Mouse (Mus musculus) limb, embryonic 14.5 days (tissue): ENCODE data around the gene Coro1c. TPM values are rescaled to one million over a fixed set of nuclear protein-coding genes. Genes with fewer than 3 reads are reported as not detected.

Experiments used
- ATAC-seq: fragments of 200-750 bp; cut with Nextera tagmentation; 2 replicates; pipeline ENCODE4 v1.8.0; 2017; ENCODE audit warnings: low read depth, moderate number of reproducible peaks, moderate TSS enrichment; ENCODE audit not compliant: low FRiP score
- DNase-seq: peaks from one replicate; pipeline ENCODE4 v3.0.0-alpha.2; 2015; ENCODE audit warnings: low spot score
- H3K27ac ChIP-seq: fragments of 300-500 bp; sonication (generic); replicated peaks from 2 replicates; pipeline ENCODE4 v1.5.1; 2014; ENCODE audit warnings: low read depth, mild to moderate bottlenecking, low read length, moderate library complexity, mixed read lengths
- H3K27me3 ChIP-seq: fragments of 300-500 bp; sonication (generic); 2 replicates; pipeline ENCODE4 v1.6.1; 2014; ENCODE audit warnings: low read length, mixed read lengths; ENCODE audit not compliant: control insufficient read depth, insufficient read depth
- H3K36me3 ChIP-seq: fragments of 300-500 bp; sonication (generic); 2 replicates; pipeline ENCODE4 v1.6.1; 2014; ENCODE audit warnings: mild to moderate bottlenecking, low read length, moderate library complexity, mixed read lengths; ENCODE audit not compliant: control insufficient read depth, insufficient read depth
- H3K4me1 ChIP-seq: fragments of 300-500 bp; sonication (generic); 2 replicates; pipeline ENCODE4 v1.6.1; 2014; ENCODE audit warnings: antibody characterized with exemption, low read length, mixed read lengths; ENCODE audit not compliant: control insufficient read depth, insufficient read depth
- H3K4me2 ChIP-seq: fragments of 300-500 bp; sonication (generic); replicated peaks from 2 replicates; pipeline ENCODE4 v1.6.1; 2014; ENCODE audit warnings: low read depth, mild to moderate bottlenecking, low read length, moderate library complexity; ENCODE audit not compliant: severe bottlenecking
- H3K4me3 ChIP-seq: fragments of 300-500 bp; sonication (generic); replicated peaks from 2 replicates; pipeline ENCODE4 v1.5.1; 2014; ENCODE audit warnings: low read length
- H3K9ac ChIP-seq: fragments of 300-500 bp; sonication (generic); 2 replicates; pipeline ENCODE4 v1.6.1; 2014; ENCODE audit warnings: mild to moderate bottlenecking, low read depth, low read length, moderate library complexity; ENCODE audit not compliant: severe bottlenecking
- H3K9me3 ChIP-seq: fragments of 300-500 bp; sonication (generic); 2 replicates; pipeline ENCODE4 v1.6.1; 2016; ENCODE audit warnings: low read length; ENCODE audit not compliant: control insufficient read depth
- POLR2A ChIP-seq: fragments of 200-500 bp; IDR thresholded peaks from 2 replicates; pipeline ENCODE4 v1.8.0; 2012; ENCODE audit warnings: inconsistent platforms, mild to moderate bottlenecking, moderate library complexity, borderline replicate concordance; ENCODE audit not compliant: insufficient read depth, insufficient read length; ENCODE audit errors: extremely low read depth
- WGBS: fragments of 180-500 bp; shearing (Covaris S2); extraction: QIAGEN DNeasy Blood & Tissue Kit; methylation state at CpG from one replicate; pipeline ENCODE4 v1.1.7; 2014; 5-methylcytosine and 5-hydroxymethylcytosine counted together
- polyA plus RNA-seq, 2 experiments: library from polyadenylated mRNA; depleted of rRNA in 1 of 2; stranded (reverse) in 1 of 2; unstranded in 1 of 2; fragments of >200 nt; fragmentation: Nextera tagmentation in 1 of 2; extraction: Ambion mirVana in 1 of 2; gene quantifications; 2 replicates each; pipeline versions ENCODE4 v1.2.1 to v1.2.3; 2012 to 2014

Gene Coro1c
- polyA plus RNA-seq, 2 experiments, result 68.9 to 92.4 TPM

- no peak overlapping the region for H3K4me3 ChIP-seq
- no peaks in the 10 kb centered on the region for H3K4me1 ChIP-seq
- DNase-seq (no peak), ATAC-seq (no peak)
- no peak overlapping the region for H3K4me2 ChIP-seq
- H3K27me3 ChIP-seq, result no peaks in the 10 kb centered on the region
- no peak for TF ChIP-seq POLR2A
- H3K36me3 ChIP-seq, result no peaks in the 10 kb centered on the region
- no peaks in the 10 kb centered on the region for H3K9me3 ChIP-seq
- 56% methylated on average over 10 of the region's 10 CpGs for WGBS
- no peak overlapping the region for H3K9ac ChIP-seq
- no peak overlapping the region for H3K27ac ChIP-seq
Observed at GRCm38 (mm10) chr5:113830292-113830643, 78.3 kb downstream of the Coro1c start.

- Histone ChIP-seq H3K4me3 (no peak overlapping the region), H3K4me1 (no peaks in the 10 kb centered on the region), H3K27ac (no peak overlapping the region), H3K27me3 (no peaks in the 10 kb centered on the region), H3K36me3 (no peaks in the 10 kb centered on the region), H3K9ac (no peak overlapping the region), H3K4me2 (no peak overlapping the region), H3K9me3 (no peaks in the 10 kb centered on the region)
- no peak for TF ChIP-seq POLR2A
- ATAC-seq, result no peak
- DNase-seq, result no peak
- 79% methylated on average over 7 of the region's 7 CpGs for WGBS
Observed at GRCm38 (mm10) chr5:113829566-113830291, 78.8 kb downstream of the Coro1c start.

- H3K9ac ChIP-seq, result no peak overlapping the region
- H3K4me2 ChIP-seq, result no peak overlapping the region
- no peaks in the 10 kb centered on the region for H3K9me3 ChIP-seq
- H3K27ac ChIP-seq, result no peak overlapping the region
- no peak overlapping the region for H3K4me3 ChIP-seq
- no peak for DNase-seq
- no peak for ATAC-seq
- no peak for TF ChIP-seq POLR2A
- 48% methylated on average over 7 of the region's 7 CpGs for WGBS
- no peaks in the 10 kb centered on the region for H3K36me3 ChIP-seq
- H3K27me3 ChIP-seq, result no peaks in the 10 kb centered on the region
- H3K4me1 ChIP-seq, result no peaks in the 10 kb centered on the region
Observed at GRCm38 (mm10) chr5:113828481-113828880, 80.1 kb downstream of the Coro1c start.

- no peaks in the 10 kb centered on the region for H3K4me1 ChIP-seq
- no peak overlapping the region for H3K4me2 ChIP-seq
- DNase-seq, result no peak
- H3K36me3 ChIP-seq, result no peaks in the 10 kb centered on the region
- WGBS, result 55% methylated on average over 4 of the region's 4 CpGs
- no peak overlapping the region for H3K4me3 ChIP-seq
- H3K9me3 ChIP-seq, result no peaks in the 10 kb centered on the region
- no peaks in the 10 kb centered on the region for H3K27me3 ChIP-seq
- H3K27ac ChIP-seq, result no peak overlapping the region
- no peak for TF ChIP-seq POLR2A
- ATAC-seq, result no peak
- no peak overlapping the region for H3K9ac ChIP-seq
Observed at GRCm38 (mm10) chr5:113827991-113828411, 80.6 kb downstream of the Coro1c start.

- Histone ChIP-seq H3K9ac (no peak overlapping the region), H3K36me3 (no peaks in the 10 kb centered on the region), H3K27me3 (no peaks in the 10 kb centered on the region), H3K27ac (no peak overlapping the region), H3K4me3 (no peak overlapping the region), H3K9me3 (no peaks in the 10 kb centered on the region), H3K4me2 (no peak overlapping the region), H3K4me1 (no peaks in the 10 kb centered on the region)
- no peak for DNase-seq
- ATAC-seq, result no peak
- WGBS, result 90% methylated on average over 4 of the region's 4 CpGs
- no peak for TF ChIP-seq POLR2A
Observed at GRCm38 (mm10) chr5:113826619-113827018, 81.9 kb downstream of the Coro1c start.

- ATAC-seq, result no peak
- no peak overlapping the region for H3K4me3 ChIP-seq
Observed at GRCm38 (mm10) chr5:113825558-113825957, 83.0 kb downstream of the Coro1c start.

More at GRCm38 (mm10) chr5:113825558-113825957, 83.0 kb downstream of the Coro1c start:
- no peak overlapping the region for H3K4me2 ChIP-seq
- TF ChIP-seq POLR2A, result no peak
- DNase-seq, result no peak
- H3K27ac ChIP-seq, result no peak overlapping the region
- no peaks in the 10 kb centered on the region for H3K9me3 ChIP-seq
- WGBS, result 88% methylated on average over 7 of the region's 7 CpGs
- no peaks in the 10 kb centered on the region for H3K36me3 ChIP-seq
- H3K9ac ChIP-seq, result no peak overlapping the region
- H3K27me3 ChIP-seq, result no peaks in the 10 kb centered on the region
- H3K4me1 ChIP-seq, result no peaks in the 10 kb centered on the region
